Mouse (Mus musculus): ENCODE data around the gene Ipo7.

The Ipo7 gene

GRCm38 (mm10) chr7:110030342-110030741, 12.3 kb downstream of the Ipo7 start:
- WGBS: 47% methylated on average over 3 of the region's 3 CpGs

- 89% methylated on average over 2 of the region's 2 CpGs for WGBS
These were observed 39.6 kb downstream of the Ipo7 start for GRCm38 (mm10) chr7:110057723-110058122.

GRCm38 (mm10) chr7:110059092-110059785, 41.2 kb downstream of the Ipo7 start:
- WGBS: 78% methylated on average over 12 of the region's 12 CpGs

GRCm38 (mm10) chr7:110060106-110060668, 42.1 kb downstream of the Ipo7 start:
- 12% methylated on average over 5 of the region's 5 CpGs for WGBS

- under 1% methylated on average over 26 of the region's 26 CpGs for WGBS
These were observed 42.7 kb downstream of the Ipo7 start for GRCm38 (mm10) chr7:110060669-110061198.

- under 1% methylated on average over 34 of the region's 34 CpGs for WGBS
These were observed 43.2 kb downstream of the Ipo7 start, which contains the start of gene Zfp143 for GRCm38 (mm10) chr7:110061199-110061751. Zfp143 (plus strand) TSS chr7:110061217.

- WGBS: under 1% methylated on average over 48 of the region's 48 CpGs
These were observed 43.7 kb downstream of the Ipo7 start for GRCm38 (mm10) chr7:110061752-110062273.

GRCm38 (mm10) chr7:110063731-110064130, 45.7 kb downstream of the Ipo7 start:
- WGBS: 97% methylated on average over 9 of the region's 9 CpGs

- WGBS: 92% methylated on average over 2 of the region's 2 CpGs
These were observed 51.0 kb downstream of the Ipo7 start for GRCm38 (mm10) chr7:110069070-110069469.

GRCm38 (mm10) chr7:110078168-110078567, 60.1 kb downstream of the Ipo7 start:
- WGBS: 95% methylated on average over 5 of the region's 5 CpGs

- WGBS: 58% methylated on average over 13 of the region's 13 CpGs
These were observed 65.5 kb downstream of the Ipo7 start for GRCm38 (mm10) chr7:110083386-110084165.

GRCm38 (mm10) chr7:110087914-110088313, 69.8 kb downstream of the Ipo7 start:
- 76% methylated on average over 4 of the region's 4 CpGs for WGBS

- WGBS: 39% methylated on average over 7 of the region's 7 CpGs
These were observed 73.6 kb downstream of the Ipo7 start for GRCm38 (mm10) chr7:110091670-110092069.

GRCm38 (mm10) chr7:110096332-110096731, 78.3 kb downstream of the Ipo7 start:
- WGBS: 90% methylated on average over 4 of the region's 4 CpGs

GRCm38 (mm10) chr7:110097106-110097793, 79.2 kb downstream of the Ipo7 start:
- WGBS: 79% methylated on average over 7 of the region's 7 CpGs

- WGBS: 62% methylated on average over 6 of the region's 6 CpGs
These were observed 82.8 kb downstream of the Ipo7 start for GRCm38 (mm10) chr7:110100854-110101253.

GRCm38 (mm10) chr7:110101266-110101665, 83.2 kb downstream of the Ipo7 start:
- 79% methylated on average over 5 of the region's 5 CpGs for WGBS

- 89% methylated on average over 5 of the region's 5 CpGs for WGBS
These were observed 87.0 kb downstream of the Ipo7 start for GRCm38 (mm10) chr7:110105041-110105440.
